Mouse (Mus musculus) stomach, postnatal 0 days (tissue): ENCODE results near the gene Basp1. TPM values are rescaled to one million over a fixed set of nuclear protein-coding genes. Genes with fewer than 3 reads are reported as not detected.

Experiments
- ATAC-seq: fragments of 200-750 bp; cut with Nextera tagmentation; 2 replicates; pipeline ENCODE4 v1.8.0; 2017; ENCODE audit not compliant: low FRiP score, low TSS enrichment
- DNase-seq: peaks from one replicate; pipeline ENCODE4 v3.0.0-alpha.2; 2016; ENCODE audit warnings: low spot score
- H3K27ac ChIP-seq: fragments of 300-500 bp; sonication (generic); replicated peaks from 2 replicates; pipeline ENCODE4 v1.5.1; 2014; ENCODE audit warnings: mild to moderate bottlenecking, control low read depth
- H3K27me3 ChIP-seq: fragments of 300-500 bp; sonication (generic); 2 replicates; pipeline ENCODE4 v1.6.1; 2014; ENCODE audit warnings: low read length; ENCODE audit not compliant: control insufficient read depth, insufficient read depth
- H3K36me3 ChIP-seq: fragments of 300-500 bp; sonication (generic); 2 replicates; pipeline ENCODE4 v1.6.1; 2014; ENCODE audit warnings: low read length, mixed read lengths; ENCODE audit not compliant: control insufficient read depth, insufficient read depth
- H3K4me1 ChIP-seq: fragments of 300-500 bp; sonication (generic); replicated peaks from 2 replicates; pipeline ENCODE4 v1.6.1; 2014; ENCODE audit warnings: antibody characterized with exemption; ENCODE audit not compliant: control insufficient read depth, insufficient read depth
- H3K4me2 ChIP-seq: fragments of 300-500 bp; sonication (generic); replicated peaks from 2 replicates; pipeline ENCODE4 v1.6.1; 2014; ENCODE audit warnings: low read depth, mild to moderate bottlenecking, control low read depth, moderate library complexity
- H3K4me3 ChIP-seq: fragments of 300-500 bp; sonication (generic); 2 replicates; pipeline ENCODE4 v1.5.1; 2014; ENCODE audit warnings: low read depth, low read length, control low read depth
- H3K9ac ChIP-seq: fragments of 300-500 bp; sonication (generic); 2 replicates; pipeline ENCODE4 v1.6.1; 2014; ENCODE audit warnings: mild to moderate bottlenecking, low read length, control low read depth, mixed read lengths
- H3K9me3 ChIP-seq: fragments of 300-500 bp; sonication (generic); 2 replicates; pipeline ENCODE4 v1.6.1; 2016; ENCODE audit warnings: low read length; ENCODE audit not compliant: control insufficient read depth
- CTCF ChIP-seq: IDR thresholded peaks from 2 replicates; pipeline ENCODE4 v1.5.1; 2016; ENCODE audit warnings: antibody characterized with exemption, low read depth, mild to moderate bottlenecking, moderate library complexity
- EP300 ChIP-seq: optimal IDR thresholded peaks from 2 replicates; pipeline ENCODE3; 2016; ENCODE audit warnings: antibody characterized with exemption
- WGBS: fragments of 180-500 bp; shearing (Covaris S2); extraction: QIAGEN DNeasy Blood & Tissue Kit; methylation state at CpG from one replicate; pipeline ENCODE4 v1.1.7; 2014; 5-methylcytosine and 5-hydroxymethylcytosine counted together
- polyA plus RNA-seq: library from polyadenylated mRNA; unstranded; fragments of >200 nt; fragmentation: Nextera tagmentation; extraction: Ambion mirVana; gene quantifications from 2 replicates; pipeline ENCODE4 v1.2.1, GENCODE M21; 2015

The Basp1 gene
- polyA plus RNA-seq, 1 experiment from 2014 or later: 20.7 TPM

DNA sequence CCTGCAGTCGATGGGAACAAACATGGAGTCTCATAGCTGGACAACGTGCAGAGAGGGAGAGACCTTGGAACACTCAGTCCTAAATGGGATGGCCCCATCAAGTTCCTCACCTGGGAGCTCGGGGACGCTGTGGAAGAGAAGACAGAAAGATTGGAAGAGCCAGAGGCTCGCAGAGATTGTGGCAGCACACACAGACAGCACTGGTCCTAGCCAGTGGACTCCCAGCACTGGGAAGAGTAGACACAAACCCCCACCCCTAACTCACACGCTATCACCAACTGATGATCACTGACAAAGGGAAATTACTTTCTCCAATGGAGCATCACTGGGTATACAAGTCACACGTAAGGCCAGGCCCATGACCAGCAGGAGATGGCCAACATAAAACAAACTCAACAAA lies 15.4 kb upstream of the Basp1 start:
- H3K36me3 ChIP-seq: no peaks in the 10 kb centered on the region
- WGBS: 70% methylated on average over 7 of the region's 7 CpGs
- DNase-seq (no peak), ATAC-seq (peak; percentile 56; the same call in 1 of the 2 replicates)
- no peak overlapping the region for H3K4me3 ChIP-seq
- no peaks in the 10 kb centered on the region for H3K4me1 ChIP-seq
- no peak overlapping the region for H3K4me2 ChIP-seq
- no peak overlapping the region for H3K27ac ChIP-seq
- H3K9me3 ChIP-seq: no peaks in the 10 kb centered on the region
- no peaks in the 10 kb centered on the region for H3K27me3 ChIP-seq
- TF ChIP-seq CTCF (no peak), EP300 (no peak)
- no peak overlapping the region for H3K9ac ChIP-seq

DNA sequence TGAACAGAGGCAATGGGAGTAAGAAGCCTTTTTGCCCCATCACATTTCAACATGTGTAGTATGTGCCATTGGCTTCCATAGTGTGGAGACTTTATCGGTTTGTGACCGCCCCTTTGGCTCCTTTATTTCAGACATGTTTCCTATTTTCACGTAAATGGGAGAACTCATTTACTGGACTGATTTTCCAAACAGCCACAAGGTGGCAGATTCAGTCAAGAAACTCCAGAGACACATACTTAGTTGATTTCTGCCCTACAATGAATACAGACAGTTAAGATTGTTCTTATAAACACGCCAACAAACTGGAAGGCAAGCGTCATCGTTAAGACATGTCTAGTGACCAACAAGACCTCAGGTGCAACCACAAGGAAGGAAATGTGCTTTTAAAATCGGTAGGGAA lies 15.0 kb upstream of the Basp1 start:
- Histone ChIP-seq H3K36me3 (no peaks in the 10 kb centered on the region), H3K27me3 (no peaks in the 10 kb centered on the region), H3K4me3 (no peak overlapping the region), H3K4me1 (no peaks in the 10 kb centered on the region), H3K9ac (no peak overlapping the region), H3K9me3 (no peaks in the 10 kb centered on the region), H3K4me2 (no peak overlapping the region), H3K27ac (no peak overlapping the region)
- TF ChIP-seq EP300: no peak
- TF ChIP-seq CTCF: peak; percentile 87
- ATAC-seq (no peak), DNase-seq (no peak)
- WGBS: 25% methylated on average over 7 of the region's 7 CpGs

DNA sequence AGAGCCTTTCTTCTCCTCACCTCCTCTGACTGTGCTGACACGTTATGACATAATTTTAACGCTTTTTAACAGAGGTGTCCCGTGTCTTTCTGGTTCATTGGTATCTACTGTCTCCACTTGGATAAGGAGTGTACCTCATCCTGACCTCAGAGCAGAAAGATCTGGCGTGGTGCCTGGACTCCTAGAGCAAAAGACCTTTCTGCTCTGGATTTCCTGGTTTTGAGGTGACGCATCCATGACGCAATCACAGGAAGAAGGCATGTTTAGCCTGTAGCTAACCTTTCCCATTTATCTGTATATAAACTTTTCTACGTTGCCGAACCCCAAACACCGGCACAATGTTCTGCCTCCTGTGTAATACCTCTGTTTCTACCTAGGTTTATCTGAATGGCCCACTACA lies 6.7 kb upstream of the Basp1 start:
- Histone ChIP-seq H3K9ac (no peak overlapping the region), H3K4me1 (no peaks in the 10 kb centered on the region), H3K4me2 (no peak overlapping the region), H3K27ac (no peak overlapping the region), H3K36me3 (no peaks in the 10 kb centered on the region), H3K4me3 (no peak overlapping the region), H3K27me3 (no peaks in the 10 kb centered on the region), H3K9me3 (no peaks in the 10 kb centered on the region)
- peak; percentile 65 for ATAC-seq
- peak; percentile 32 for DNase-seq
- WGBS: 68% methylated on average over 9 of the region's 9 CpGs
- TF ChIP-seq CTCF (no peak), EP300 (no peak)

DNA sequence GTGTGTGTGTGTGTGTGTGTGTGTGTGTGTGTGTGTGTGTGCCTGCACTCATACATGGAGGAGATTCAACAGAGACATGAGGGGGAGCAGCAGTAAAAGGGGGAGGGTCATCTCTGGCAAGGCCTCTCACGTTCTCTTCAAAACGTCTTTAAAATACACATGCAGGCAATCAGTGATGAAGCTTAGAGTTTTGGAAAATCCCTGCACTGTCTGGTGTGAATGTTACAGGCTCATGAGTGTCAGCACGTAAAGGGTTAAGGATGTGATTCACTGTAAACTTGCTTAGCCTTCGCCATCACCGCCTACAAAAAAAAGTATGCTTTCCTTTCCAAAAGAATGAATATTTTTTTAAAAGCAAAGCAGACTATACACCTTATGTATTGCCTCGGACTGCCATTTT lies 2.8 kb upstream of the Basp1 start:
- H3K9ac ChIP-seq: no peak overlapping the region
- no peaks in the 10 kb centered on the region for H3K9me3 ChIP-seq
- no peak for DNase-seq
- H3K4me1 ChIP-seq: no peaks in the 10 kb centered on the region
- no peak overlapping the region for H3K27ac ChIP-seq
- H3K4me3 ChIP-seq: no peak overlapping the region
- 50% methylated on average over 6 of the region's 6 CpGs for WGBS
- no peaks in the 10 kb centered on the region for H3K27me3 ChIP-seq
- H3K36me3 ChIP-seq: no peaks in the 10 kb centered on the region
- TF ChIP-seq EP300 (no peak), CTCF (no peak)
- no peak overlapping the region for H3K4me2 ChIP-seq
- no peak for ATAC-seq

DNA sequence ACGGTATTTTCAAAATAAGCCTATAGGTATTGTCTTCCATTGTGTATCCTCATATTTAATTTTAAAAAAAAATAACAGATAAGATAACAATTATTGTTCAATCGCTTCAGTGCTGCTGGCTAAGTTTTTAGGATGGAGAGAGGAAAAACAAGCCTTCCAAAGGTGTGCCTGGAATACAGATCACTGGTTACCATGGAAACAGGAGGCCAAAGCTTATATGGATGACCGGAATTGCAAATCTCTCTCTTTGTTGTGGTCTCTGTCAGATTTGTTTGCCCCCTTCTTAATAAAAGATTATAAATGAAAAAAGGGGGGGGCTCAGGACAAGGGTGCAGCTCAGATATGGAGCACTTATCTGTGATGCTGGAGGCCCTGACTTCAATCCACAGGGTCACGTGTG lies 2.4 kb upstream of the Basp1 start:
- H3K36me3 ChIP-seq: no peaks in the 10 kb centered on the region
- no peak overlapping the region for H3K4me2 ChIP-seq
- H3K4me1 ChIP-seq: no peaks in the 10 kb centered on the region
- TF ChIP-seq CTCF (no peak), EP300 (no peak)
- 59% methylated on average over 4 of the region's 4 CpGs for WGBS
- no peaks in the 10 kb centered on the region for H3K27me3 ChIP-seq
- no peak for DNase-seq
- ATAC-seq: no peak
- H3K4me3 ChIP-seq: no peak overlapping the region
- no peak overlapping the region for H3K27ac ChIP-seq
- no peak overlapping the region for H3K9ac ChIP-seq
- no peaks in the 10 kb centered on the region for H3K9me3 ChIP-seq

DNA sequence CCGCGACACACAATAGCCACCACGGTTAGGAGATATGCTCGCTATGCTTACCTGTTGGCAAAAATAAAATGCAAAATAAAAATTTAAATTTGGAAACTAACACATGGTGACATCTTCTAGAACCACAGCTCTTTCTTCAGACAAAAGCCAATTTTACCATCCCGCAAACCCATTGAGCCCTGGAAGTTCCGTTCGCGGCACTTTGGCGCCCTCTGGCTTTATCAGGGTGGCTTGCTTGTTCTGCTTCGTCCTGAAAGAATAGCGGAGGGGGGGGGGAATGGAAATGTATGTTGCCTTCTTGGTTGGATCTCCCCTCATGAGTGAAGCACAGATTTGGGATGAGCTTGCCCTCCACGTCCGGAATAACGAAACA lies 1.2 kb upstream of the Basp1 start:
- H3K9me3 ChIP-seq: no peaks in the 10 kb centered on the region
- no peak overlapping the region for H3K9ac ChIP-seq
- H3K27me3 ChIP-seq: no peaks in the 10 kb centered on the region
- peak overlapping the region; percentile 77 for H3K4me2 ChIP-seq
- under 1% methylated on average over 14 of the region's 14 CpGs for WGBS
- no peak for TF ChIP-seq EP300
- TF ChIP-seq CTCF: peak; percentile 97
- DNase-seq (peak; percentile 89), ATAC-seq (peak; percentile 56)
- H3K4me3 ChIP-seq: peak overlapping the region; percentile 77
- H3K36me3 ChIP-seq: no peaks in the 10 kb centered on the region
- no peak overlapping the region for H3K27ac ChIP-seq
- no peaks in the 10 kb centered on the region for H3K4me1 ChIP-seq
